Mouse (Mus musculus) urinary bladder, postnatal 14 days (tissue): ENCODE data around the gene Ggta1.
A peak's percentile ranks its signal among the peaks of the same experiment; 100 is the strongest.

Experiments used
- DNase-seq: peaks from one replicate; pipeline ENCODE4 v3.0.0; 2021; ENCODE audit warnings: low spot score

The Ggta1 gene

GRCm38 (mm10) chr2:35490458-35491111 is 27.6 kb upstream of the Ggta1 start:
- DNase-seq = peak; percentile 80

- no peak for DNase-seq
Observed at GRCm38 (mm10) chr2:35487700-35488099, 24.7 kb upstream of the Ggta1 start.

GRCm38 (mm10) chr2:35486981-35487655 is 24.1 kb upstream of the Ggta1 start:
- peak; percentile 30 for DNase-seq

GRCm38 (mm10) chr2:35484102-35484501 is 21.1 kb upstream of the Ggta1 start:
- no peak for DNase-seq

GRCm38 (mm10) chr2:35483402-35483801 is 20.4 kb upstream of the Ggta1 start:
- no peak for DNase-seq

GRCm38 (mm10) chr2:35481322-35481990 is 18.4 kb upstream of the Ggta1 start:
- no peak for DNase-seq

GRCm38 (mm10) chr2:35480073-35480472 is 17.0 kb upstream of the Ggta1 start:
- DNase-seq = no peak

- no peak for DNase-seq
Observed at GRCm38 (mm10) chr2:35478812-35479122, 15.7 kb upstream of the Ggta1 start.

- no peak for DNase-seq
Observed at GRCm38 (mm10) chr2:35477999-35478811, 15.2 kb upstream of the Ggta1 start.

GRCm38 (mm10) chr2:35477321-35477720 is 14.3 kb upstream of the Ggta1 start:
- DNase-seq = no peak

- no peak for DNase-seq
Observed at GRCm38 (mm10) chr2:35474916-35475315, 11.9 kb upstream of the Ggta1 start.

- no peak for DNase-seq
Observed at GRCm38 (mm10) chr2:35469266-35469665, 6.2 kb upstream of the Ggta1 start.

GRCm38 (mm10) chr2:35468276-35468675 is 5.2 kb upstream of the Ggta1 start:
- DNase-seq = no peak

- DNase-seq = no peak
Observed at GRCm38 (mm10) chr2:35467855-35468254, 4.8 kb upstream of the Ggta1 start.

GRCm38 (mm10) chr2:35465677-35466076 is 2.6 kb upstream of the Ggta1 start:
- no peak for DNase-seq

GRCm38 (mm10) chr2:35464548-35464947 is 1.5 kb upstream of the Ggta1 start:
- no peak for DNase-seq

GRCm38 (mm10) chr2:35464089-35464534 is 1.1 kb upstream of the Ggta1 start:
- no peak for DNase-seq

GRCm38 (mm10) chr2:35463372-35464088 is 499 bp upstream of the Ggta1 start:
- DNase-seq = peak; percentile 47

GRCm38 (mm10) chr2:35461971-35462787 is 852 bp downstream of the Ggta1 start:
- peak; percentile 26 for DNase-seq

- DNase-seq = peak; percentile 34
Observed at GRCm38 (mm10) chr2:35461131-35461947, 1.7 kb downstream of the Ggta1 start.
